Mouse (Mus musculus) G1E (cell line): ENCODE measurements around the gene Syne2.

Experiments used
- CTCF ChIP-seq: IDR thresholded peaks from 2 replicates; pipeline ENCODE4 v1.5.1; 2012; ENCODE audit warnings: low read depth, low read length, inconsistent platforms, mixed read lengths
- GATA1 ChIP-seq: IDR thresholded peaks from 2 replicates; pipeline ENCODE4 v1.6.1; 2012; ENCODE audit warnings: borderline replicate concordance, low read length, inconsistent platforms, mixed read lengths
- GATA2 ChIP-seq: IDR thresholded peaks from 2 replicates; pipeline ENCODE4 v1.6.1; 2012; ENCODE audit warnings: low read depth, low read length, inconsistent platforms, borderline replicate concordance

- TF ChIP-seq CTCF = peak; percentile 64
- no peak for TF ChIP-seq GATA1
- TF ChIP-seq GATA2 = no peak
Observed at GRCm38 (mm10) chr12:76130281-76130680, 312.3 kb downstream of the Syne2 start.
